Mouse (Mus musculus): ENCODE measurements at regions not wholly inside any gene's neighbourhood (a gene's known extent, or its start where the extent isn't known, plus 50 kb on each side); places are given as distances from the start of the nearest gene placed in this dataset.

- no peak for DNase-seq (ENCODE audit: low spot score)
Observed at GRCm38 (mm10) chr3:40472766-40473165, 58.3 kb upstream of the Intu start.

- no peak for DNase-seq (ENCODE audit: low spot score)
Observed at GRCm38 (mm10) chr3:40480258-40480951, 50.7 kb upstream of the Intu start.

Measured in retina, embryonic 14.5 days (tissue).